Mouse (Mus musculus): ENCODE measurements around the gene Ubxn11.
"Not testable (repeated sequence)": the region's sequence is repeated elsewhere in the genome, so short reads cannot be mapped to it uniquely, and the experiment has no call there.

The Ubxn11 gene

DNA sequence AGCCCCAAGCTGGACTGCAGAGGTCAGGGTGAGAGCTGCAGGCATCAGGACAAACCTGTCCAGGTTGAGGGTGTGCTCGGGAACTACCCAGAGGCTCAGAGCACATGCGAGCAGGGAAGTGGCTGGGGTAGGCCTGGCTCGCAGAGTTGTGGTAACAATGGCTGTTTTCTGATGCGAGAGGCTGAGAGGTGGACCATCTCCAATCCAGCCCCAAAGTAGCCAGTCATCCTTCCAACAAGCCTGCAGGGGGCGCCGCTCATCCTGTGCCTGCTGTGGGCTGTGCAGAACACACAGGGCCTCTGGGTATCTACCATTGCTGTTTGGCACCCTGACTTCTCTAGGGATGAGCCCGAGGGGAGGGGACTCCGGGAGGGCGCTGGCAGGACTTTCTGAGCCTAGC, 17.3 kb downstream of the Ubxn11 start:
- DNase-seq = no peak

DNA sequence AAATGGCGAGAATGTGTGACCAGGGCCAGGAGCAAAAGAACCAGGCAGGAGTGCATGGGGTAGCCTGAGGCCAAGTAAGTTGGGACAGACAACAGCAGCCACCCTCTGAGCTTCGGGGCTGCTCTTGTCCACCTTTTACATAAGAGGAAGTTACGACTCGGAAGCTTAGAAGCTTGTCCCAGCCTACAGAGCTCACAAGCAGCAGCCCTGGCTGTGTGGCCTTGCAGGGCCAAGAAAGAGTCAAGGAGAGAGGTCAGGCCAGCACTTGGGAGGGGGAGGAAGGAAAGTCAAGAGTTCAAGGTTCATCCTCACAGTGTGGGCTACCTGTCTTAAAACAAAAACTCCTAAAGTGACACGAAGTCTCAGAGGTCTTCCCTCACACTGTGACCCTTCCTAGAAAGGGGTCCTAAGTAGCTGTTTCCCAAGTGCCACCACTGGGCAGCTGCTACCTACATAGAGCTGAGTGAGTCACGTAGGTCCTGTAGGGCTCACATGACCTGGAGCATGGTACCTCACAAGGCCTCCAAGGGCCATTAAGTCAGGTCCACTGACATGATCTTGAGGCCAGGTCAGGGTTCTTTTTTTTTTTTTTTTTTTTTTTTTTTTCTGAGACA, 17.9 kb downstream of the Ubxn11 start:
- no peak for DNase-seq

DNA sequence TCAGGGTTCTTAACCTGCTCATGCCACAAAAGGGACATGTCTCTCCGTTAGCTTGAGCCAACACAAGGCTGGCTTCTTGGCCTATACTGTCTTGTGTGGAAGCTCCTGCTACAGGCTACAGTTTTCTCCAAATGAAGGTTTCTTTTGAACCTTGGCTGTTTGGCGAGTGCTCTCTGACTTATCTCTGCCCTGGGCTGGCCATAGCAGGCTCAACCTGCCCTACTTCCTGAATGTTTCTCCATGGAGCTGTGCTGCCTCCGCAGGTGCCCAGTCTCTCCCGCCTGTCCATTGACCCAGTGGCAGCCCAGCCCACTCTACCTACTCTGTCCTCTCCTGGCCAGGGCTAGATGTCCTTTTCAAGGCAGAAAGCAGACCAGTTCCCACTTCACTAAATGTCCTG, 18.5 kb downstream of the Ubxn11 start:
- no peak for DNase-seq

DNA sequence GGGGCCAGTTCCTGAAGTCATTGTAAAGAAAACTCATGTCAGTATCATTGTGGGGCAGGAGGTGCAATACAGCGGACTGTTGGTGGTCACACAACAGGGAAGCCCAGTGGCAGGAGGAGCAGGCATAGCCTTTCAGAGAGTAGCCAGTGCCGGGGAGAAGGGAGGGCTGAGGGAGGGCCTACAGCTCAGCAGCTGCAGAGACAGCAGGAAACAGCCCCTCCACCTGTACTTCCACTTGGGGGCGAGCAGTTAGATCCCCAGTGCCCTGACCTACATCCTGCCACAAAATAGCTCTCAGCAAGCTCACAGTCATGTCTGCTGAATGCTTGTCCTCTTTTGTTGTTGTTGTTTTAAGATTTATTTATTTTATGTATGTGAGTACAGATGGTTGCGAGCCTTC, 19.2 kb downstream of the Ubxn11 start:
- DNase-seq = no peak

DNA sequence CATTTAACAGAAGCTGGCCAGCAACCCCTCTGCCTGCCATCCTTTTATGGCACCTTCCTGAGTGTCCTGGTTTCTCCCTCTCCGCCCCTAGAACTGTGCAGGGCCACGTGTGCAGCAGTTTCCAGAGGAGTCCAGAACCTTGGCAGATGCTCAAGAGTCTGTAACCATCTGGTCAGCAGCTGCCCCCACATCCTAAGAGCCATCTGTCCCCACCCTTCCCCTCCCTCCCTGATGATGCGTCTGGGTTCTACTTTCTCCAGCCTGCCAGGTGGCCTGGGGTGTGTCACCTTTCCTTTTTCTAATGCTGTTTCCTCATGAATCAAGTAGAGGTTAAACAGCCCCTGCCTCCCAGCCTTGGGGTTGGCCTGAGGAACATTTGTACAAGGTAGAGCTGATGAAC, 19.9 kb downstream of the Ubxn11 start:
- no peak for DNase-seq

DNA sequence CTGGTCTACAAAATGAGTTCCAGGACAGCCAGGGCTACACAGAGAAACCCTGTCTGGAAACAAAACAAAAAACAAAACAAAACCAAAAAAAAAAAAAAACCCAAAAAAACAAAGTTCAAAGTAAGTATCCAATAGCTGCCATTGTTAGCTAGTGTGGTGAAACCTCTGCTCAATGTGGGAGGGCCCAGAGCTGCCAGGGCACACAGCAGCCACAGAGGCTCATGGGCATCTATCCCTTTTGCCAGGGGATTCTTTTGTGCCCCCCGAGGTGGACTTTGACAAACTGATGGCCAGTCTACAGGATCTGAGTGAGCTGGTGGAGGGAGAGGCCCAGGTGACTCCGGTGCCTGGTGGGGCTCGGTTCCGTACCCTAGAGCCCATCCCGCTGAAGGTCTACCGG, 20.8 kb downstream of the Ubxn11 start:
- DNase-seq = no peak

DNA sequence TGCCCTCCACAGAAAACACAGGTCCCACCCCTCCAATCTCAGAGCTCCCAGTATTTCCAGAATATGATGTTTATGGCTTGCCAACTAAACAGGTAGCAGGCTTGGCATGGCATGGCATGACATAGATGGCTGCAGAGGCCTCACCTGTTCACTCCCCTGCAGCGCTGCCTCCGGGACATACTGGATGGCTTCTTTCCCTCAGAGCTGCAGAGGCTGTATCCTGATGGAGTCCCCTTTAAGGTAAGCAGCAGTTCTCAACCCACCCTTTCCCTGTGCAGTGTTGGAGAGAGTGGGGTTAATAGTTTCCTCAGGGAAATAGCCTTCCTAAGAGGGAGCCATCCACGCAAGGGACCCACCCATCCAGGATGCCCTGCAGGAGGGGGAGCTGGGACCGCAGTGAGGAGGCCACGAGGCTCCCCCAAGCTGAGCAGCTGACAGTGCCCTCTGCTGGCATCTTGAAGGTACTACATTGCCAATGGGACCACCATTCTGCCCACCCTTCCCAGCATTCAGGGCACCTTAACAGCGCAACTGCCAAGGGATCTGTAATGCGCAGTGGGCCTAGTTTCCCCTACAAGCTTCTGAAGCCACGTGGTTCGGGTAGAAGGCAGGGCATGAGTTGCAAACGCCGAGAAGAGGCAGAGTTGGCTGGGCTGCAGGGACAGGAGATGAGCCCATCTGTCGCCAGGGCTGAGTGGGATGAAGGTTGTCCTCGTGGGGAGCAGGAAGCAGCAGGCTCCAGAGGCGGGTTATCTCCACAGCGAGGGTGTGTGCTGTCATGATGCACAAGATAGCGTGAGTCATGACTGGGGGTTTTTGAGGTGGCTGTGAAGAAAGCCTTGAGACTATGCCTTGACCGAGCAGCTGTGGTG, 21.5 kb downstream of the Ubxn11 start:
- DNase-seq = peak; percentile 62

DNA sequence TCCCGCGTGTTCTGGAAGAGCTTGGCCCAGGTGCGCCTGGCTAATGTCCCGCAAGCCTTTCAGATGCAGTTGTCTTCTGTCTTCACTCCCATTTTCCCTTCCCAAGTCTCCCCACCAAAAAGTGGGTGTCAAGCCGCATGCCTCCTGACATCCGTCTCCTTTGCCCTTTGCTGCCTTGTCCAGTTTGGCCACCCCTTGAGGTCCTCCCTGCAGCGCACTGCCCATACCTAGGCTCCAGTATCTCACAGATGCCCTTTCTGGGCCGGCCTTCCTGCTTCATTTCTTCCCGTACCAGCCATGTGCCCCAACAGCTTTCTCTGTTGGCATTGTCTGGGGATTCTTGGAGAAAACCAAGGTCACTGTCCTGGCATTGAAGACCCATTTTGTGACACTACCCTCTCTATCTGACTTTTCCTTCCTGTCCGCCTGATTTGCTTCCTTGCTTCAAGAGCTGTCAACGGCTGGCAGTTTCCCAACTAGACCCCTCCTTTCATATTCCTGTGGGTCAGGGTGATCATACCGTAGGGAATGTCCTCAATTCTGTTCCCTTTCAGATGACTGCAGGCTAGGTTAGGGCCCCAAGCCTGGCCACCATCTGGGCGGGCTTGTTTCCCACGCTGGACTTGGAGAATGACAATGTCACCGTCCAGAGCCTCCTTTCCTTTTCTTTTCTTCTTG, 23.2 kb downstream of the Ubxn11 start:
- DNase-seq = no peak

DNA sequence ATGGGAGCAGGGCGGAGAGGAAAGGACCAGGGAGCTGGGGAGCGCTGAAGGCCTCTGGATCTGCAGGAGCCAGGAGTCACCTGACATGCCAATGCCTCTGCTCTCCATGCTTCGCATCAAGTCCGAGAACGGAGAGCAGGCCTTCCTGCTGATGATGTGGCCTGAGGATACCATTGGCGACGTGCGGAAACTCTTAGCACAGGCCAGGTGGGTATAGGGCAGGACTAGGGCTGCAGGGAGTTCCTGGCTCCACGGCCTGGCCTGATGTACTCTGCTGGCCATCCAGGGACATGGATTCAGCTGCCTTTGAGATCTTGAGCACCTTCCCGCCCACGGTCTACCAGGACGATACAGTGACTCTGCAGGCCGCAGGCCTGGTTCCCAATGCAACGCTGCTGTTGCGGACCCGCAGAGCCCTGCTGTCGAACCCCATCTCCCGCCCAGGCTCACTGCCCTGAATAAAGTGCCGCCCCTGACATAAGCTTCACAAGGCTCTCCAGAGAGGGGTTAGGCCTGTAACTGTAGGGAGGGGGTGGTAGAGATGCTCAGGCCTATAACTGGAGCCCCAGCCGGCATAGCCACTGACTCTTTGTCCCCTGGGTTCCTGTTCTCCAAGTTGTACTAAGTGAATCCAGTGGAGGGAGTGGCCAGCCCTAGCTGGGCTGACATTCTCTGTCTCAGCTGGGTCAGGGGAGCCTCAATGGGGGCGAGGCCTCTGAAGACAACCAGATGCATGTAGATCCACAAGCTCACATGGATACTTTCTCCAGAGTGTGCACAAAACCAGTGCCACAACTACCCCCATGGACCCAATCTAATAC, 24.1 kb downstream of the Ubxn11 start:
- DNase-seq = no peak

DNA sequence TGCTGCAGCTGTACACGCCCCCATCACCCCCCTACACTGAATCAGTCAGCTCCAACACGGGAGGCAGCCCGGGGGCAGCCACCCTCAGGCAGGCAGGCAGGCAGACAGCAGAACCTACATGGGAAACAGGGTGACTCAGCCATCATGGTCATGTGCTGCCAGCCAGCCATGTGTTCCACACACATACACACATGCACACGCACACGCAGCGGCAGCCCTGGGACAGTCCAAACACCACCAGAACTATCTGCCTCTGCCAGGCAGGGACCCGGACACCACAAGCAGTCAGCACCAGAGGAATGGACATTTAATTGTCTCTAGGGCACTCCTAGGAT, 24.7 kb downstream of the Ubxn11 start:
- no peak for DNase-seq

DNA sequence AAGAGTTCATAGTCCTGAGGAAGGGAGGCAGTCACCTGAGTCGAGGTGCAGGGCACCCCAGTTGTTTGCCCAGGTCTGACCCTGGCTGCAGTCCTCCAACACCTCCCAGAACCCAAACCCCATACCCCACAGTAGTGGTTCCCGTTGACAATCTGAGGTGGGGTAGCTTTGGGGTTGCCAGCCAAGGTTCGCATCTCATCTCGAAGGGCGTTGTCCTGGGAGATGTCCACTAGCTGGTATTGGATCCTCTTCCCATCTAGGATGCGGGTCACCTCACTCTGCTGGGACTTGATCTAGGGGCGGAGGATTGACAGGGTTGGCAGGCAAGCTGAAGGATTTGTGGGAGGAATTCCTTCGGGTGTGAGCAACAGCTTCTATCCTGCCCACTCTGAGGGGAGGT, 25.4 kb downstream of the Ubxn11 start:
- no peak for DNase-seq

DNA sequence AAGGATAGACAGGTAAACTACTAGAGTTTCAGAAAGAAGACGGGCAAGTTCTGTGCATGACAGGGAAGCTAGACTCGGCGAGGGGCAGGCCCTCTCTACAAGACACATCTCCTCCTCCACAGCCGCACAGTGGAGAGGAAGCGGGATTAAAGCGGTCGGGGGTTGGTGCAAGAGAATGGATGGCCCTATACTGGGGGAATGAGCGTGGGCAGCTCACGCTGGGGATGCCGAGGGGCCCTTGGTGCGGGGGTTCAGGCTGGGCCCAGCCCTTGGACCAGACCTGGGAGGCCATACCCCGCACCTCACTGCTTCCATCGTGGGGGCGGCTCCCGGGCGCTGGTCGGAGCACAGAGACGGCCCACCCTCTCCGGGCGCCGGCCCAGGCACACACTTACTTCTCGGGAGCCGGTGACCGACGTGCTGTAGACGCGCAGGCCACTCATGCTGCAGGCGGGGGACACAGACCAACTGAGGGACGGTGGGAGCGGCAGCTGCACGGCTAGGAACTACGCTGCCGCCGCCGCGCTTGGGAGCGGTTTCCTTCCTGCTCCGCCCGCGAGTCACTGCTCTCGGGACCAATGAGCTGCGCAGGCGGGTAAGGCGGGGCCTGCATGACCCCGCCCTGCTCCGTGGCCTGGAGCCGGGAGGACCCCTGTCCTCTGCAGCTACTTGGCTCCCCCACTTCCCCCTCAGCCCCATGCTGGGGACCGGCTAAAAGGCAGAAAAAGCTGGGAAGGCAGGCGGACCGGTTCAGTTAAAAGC, 26.0 kb downstream of the Ubxn11 start, which contains the start of gene Sh3bgrl3:
Gene Sh3bgrl3, minus strand, starts transcription at position 569 of the 762 bp plus-strand sequence.
- peak; percentile 77 for DNase-seq

DNA sequence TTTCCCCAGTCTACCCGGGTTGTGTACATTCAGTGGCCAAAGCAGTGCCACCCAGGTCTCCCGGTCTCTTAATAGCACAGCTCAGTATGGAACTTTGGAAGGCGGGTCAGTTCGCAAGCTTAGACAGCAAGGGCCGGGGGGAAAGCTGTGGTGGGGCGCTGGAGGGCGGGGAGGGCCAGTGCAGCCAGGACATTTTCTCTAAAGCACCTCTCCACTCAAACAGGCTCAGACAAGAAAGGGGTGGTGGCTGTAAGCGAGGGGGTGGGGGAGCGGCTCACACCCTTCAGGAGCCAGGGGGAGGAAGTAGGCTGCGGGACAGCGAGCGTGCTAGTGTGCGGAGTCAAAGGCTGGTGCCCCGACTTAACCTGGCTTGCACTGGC, 26.6 kb downstream of the Ubxn11 start:
- no peak for DNase-seq

DNA sequence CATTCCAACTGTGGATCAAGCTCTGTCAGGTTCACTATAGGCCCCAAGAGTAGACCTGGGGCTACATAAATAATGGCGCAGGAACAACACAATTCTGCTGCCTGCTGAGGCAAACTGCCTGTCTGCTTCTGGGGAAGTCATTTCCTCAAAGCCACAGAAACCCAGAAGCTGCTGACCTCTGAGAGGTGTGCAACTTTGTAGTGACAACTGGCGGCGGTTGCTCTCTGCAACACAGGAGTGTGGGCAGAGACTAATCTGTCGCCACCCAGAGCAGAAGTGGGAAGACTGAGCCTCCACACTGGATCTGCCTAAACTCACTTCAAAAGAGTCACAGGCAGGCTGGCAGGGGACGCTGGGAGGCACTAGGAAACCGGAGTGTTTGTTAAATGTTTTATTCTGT, 27.1 kb downstream of the Ubxn11 start:
- DNase-seq = no peak

DNA sequence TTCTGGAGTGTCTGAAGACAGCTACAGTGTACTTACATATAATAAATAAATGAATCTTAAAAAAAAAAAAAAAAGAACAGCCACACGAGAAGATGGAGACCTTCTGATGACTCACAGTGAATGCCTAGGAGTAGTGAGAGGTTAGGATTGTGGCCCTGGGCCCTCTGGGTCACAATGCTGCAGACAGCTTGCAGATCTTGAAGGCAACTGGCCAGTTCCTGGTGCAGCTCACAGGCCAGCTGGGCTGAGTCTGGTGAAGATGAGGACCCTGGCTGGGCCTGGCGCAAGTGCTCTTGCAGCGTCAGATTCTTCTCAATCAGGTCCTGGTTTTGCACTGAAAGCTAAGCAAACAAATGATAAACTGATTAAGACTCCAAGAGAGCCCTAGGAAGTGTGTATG, 29.7 kb downstream of the Ubxn11 start:
- DNase-seq = no peak

DNA sequence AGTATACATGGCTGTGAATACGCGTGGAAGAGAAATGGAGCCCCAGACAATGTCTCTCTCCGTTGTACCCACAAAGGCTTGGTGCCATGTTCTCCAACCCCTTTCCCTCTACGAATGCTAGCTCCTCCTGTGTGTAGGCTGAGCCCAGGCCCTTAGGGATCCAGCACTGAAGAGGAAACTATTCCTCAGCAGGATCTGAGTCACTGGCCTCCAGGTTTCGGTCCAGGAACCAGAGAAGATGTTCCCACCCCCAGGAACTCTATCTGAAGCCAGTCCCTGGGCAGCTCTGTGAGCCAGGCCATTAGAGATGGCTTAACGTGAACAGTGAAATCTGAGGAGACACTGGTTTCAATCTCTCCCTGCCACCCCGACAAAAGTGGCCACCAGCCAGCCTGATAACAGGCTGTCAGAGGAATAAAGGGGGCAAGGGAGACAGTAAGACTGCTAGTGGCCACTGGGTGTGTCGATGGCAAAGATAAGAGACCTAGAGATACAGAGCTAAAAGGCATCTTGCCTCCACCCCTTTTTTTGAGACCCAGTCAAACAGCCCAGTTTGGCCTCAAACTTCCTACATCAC, 30.2 kb downstream of the Ubxn11 start:
- DNase-seq = no peak

DNA sequence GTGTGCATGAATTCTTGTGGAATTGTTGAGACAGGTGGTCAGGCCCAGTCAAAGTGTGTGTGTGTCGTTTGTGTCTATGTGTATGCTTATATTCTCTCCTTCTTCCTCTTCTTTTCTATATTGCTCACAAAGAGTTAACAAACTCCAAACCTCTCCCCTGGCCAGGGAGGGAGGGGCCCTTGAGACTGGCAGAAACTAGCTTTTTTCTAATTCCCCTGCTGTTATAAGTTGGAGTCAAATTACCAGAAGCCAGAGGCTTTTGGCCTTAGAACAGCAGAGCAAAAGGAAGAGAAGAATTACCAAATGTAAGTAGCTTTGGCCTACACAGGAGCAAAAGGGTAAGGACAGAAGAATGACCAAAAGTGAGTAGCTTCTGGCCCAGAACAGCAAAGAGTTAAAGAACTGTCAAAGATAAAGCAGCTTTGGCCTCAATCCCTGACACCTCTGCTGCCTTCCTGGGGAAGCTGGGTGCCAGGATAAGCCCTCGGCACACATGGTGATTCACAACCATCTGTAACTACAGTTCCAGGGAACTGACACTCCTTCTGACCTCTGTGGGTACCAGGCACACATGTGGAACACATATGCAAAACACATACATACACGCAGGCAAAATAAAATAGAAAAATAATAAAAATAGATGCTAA, 34.0 kb downstream of the Ubxn11 start:
- DNase-seq = no peak

DNA sequence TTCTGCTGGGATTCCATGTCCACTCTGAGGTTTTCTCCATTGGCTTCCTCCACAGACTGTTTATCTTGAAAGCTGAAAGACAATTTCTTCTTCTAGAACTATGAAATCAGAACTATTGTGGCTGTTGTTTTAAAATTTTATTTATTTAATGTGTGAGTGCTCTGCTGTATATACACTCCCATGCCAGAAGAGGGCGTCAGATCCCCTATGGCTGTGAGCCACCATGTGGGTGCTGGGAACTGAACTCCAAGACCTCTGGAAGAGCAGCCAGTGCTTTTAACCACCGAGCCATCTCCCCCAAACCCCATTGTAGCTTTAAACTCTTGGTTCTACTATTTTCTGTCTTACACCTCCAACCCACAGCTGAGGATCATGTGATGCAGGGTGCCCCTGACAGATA, 36.5 kb downstream of the Ubxn11 start:
- no peak for DNase-seq

DNA sequence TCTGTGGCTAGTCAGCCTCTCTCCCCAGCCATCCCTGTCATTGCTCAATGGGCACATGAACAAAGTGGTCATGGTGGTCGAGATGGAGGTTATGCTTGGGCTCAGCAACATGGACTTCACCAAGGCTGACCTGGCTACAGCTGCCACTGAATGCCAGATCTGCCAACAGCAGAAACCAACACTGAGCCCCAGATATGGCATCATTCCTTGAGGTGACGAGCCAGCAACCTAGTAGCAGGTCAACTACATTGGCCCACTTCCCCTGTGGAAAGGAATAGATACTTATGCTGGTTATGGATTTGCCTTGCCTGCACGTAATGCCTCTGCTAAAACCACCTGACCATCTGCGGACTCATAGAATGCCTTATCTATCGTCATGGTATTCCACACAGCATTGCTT, 41.9 kb downstream of the Ubxn11 start:
- DNase-seq = not testable (repeated sequence)

DNA sequence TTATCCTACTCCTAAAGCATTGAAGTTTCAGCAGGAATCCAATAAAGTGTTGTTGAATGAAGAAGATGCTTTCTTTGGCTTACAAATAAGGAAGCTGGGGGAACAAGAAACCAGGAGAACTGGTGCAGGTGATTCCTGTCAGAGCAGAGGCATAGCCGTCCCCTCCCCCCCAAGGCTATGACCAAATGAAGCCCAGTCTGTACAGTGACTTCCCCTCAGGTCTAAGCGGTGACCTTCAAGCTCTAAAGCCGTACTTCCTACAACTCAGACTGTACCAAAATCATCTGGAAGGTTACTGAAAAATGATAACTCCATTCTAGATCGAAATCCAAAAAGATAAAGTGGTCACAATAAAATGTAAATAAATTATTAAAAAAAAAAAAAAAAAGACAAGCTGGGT, 47.0 kb downstream of the Ubxn11 start:
- no peak for DNase-seq

DNA sequence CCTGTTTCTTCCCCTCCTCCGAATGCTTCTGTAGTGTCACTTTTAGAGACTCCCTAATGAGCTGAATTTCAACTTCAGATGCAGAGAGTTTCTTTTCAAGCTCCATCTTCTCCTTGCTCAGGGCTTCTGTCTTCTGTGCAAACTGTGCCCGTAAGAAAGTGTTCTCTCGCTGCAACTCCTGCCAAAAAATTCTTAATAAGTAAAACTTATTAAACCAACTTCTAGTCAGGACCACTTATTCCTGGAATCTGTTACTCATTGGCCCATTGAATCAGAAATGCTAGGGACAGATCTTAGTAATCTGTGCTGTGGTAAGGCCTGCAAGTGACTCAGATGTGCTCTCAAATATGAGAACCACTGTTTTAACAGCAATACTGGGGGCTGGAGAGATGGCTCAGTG, 49.7 kb downstream of the Ubxn11 start:
- no peak for DNase-seq

DNA sequence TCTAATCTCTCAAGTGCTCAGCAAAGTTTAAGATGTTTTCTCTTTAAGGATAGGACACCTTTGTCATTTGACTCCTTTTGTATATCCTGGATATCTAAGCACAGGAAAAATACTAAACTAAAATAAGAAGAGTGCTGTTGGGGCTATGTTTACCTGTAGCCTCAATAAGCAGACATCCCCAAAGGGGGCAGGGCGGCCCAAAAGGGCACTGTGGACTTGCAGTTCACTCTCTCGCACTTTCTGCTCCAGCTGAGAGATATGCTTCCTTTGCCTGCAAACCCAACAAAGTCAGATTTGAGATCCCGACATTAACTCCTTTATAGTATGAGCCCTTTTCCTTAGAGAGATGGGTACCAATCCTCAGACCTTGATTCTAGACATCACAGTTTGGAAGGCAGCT, 51.3 kb downstream of the Ubxn11 start:
- no peak for DNase-seq
